Mouse (Mus musculus) left cerebral cortex, adult 2 months (tissue): ENCODE measurements around the gene Tex48. TPM values are rescaled to one million over a fixed set of nuclear protein-coding genes. Genes with fewer than 3 reads are reported as not detected.
A peak's percentile ranks its signal among the peaks of the same experiment; 100 is the strongest.

ENCODE experiments used
- DNase-seq, 2 experiments: peaks; one replicate each; pipeline ENCODE4 v3.0.0; 2021 to 2022; ENCODE audit warnings: low spot score in 2 of 2, mixed read lengths in 1 of 2; ENCODE audit errors: extremely low spot score in 1 of 2
- H3K27ac ChIP-seq: fragments of 200-600 bp; 2 replicates; pipeline ENCODE4 v1.8.1; 2022
- H3K4me3 ChIP-seq: fragments of 200-600 bp; 2 replicates; pipeline ENCODE4 v1.8.1; 2022
- CTCF ChIP-seq: fragments of 200-600 bp; IDR thresholded peaks from 2 replicates; pipeline ENCODE4 v1.8.1; 2022; ENCODE audit warnings: antibody characterized with exemption, mild to moderate bottlenecking, moderate library complexity
- intact Hi-C: fragments of 180-260 bp; cut with DNase I; formaldehyde crosslinking; loops from one replicate; pipeline ENCODE4 v1.15.1; 2025
- long read RNA-seq, 2 experiments: library from polyadenylated mRNA; stranded (forward); transcript quantifications; one replicate each; pipeline ENCODE4 v2.0.0; 2021; ENCODE audit warnings: borderline mapping rate in 2 of 2
- total RNA-seq, 2 experiments: library from RNA; stranded (reverse); gene quantifications; 2 replicates each; pipeline ENCODE4 v1.2.3; 2021

The Tex48 gene
- total RNA-seq = not detected
- long read RNA-seq, experiment 1 = 0 reads
- long read RNA-seq, experiment 2 = 0 reads

- intact Hi-C loops = loop anchor here (5.0 to 10.0 kb wide), 2 partner anchors 220 to 322 kb away; no protein-coding TSS in a partner anchor
- TF ChIP-seq CTCF = peak; percentile 37
- Histone ChIP-seq H3K27ac (no peak within 1 kb of the TSS), H3K4me3 (no peak within 1 kb of the TSS)
- no peak for DNase-seq
Measured at GRCm38 (mm10) chr4:63622378-63622835, at the start of gene Tex48. Gene Tex48, minus strand, starts transcription at chr4:63622428.

GRCm38 (mm10) chr4:63668255-63668654 lies 46.0 kb upstream of the Tex48 start:
- no peak overlapping the region for H3K27ac ChIP-seq
- no peak for TF ChIP-seq CTCF
- DNase-seq = peak; percentile 12 to 38
- no peak overlapping the region for H3K4me3 ChIP-seq
- intact Hi-C loops = loop anchor here (5.0 kb wide), 1 partner anchor 186 kb away; no protein-coding TSS in a partner anchor

- Histone ChIP-seq H3K27ac (no peak overlapping the region), H3K4me3 (no peak overlapping the region)
- DNase-seq = no peak
- TF ChIP-seq CTCF = no peak
- intact Hi-C loops = loop anchor here (5.0 kb wide), 1 partner anchor 183 kb away; no protein-coding TSS in a partner anchor
Measured at GRCm38 (mm10) chr4:63665738-63666137, 43.5 kb upstream of the Tex48 start.

DNA sequence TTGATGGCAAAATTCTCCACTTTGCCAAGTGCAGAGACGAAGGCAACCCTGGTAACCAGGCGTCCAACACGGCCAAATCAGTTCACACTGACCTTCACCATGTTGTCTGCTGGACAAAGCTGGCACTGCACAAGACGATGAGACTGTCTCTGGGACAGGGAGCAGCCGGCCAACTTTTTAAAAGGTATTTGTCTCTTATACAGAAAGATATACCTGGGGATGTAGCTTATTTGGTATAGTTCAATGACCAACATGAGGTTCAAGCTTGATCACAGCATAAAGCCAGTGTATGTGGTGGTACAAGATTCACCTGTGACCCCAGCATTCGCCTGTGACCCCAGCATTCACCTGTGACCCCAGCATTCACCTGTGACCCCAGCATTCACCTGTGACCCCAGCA lies 41.1 kb upstream of the Tex48 start, which contains the start of gene Gm11214:
Gm11214 (minus strand) TSS at position 101 of the 400 bp plus-strand sequence.
- intact Hi-C loops = no loop called here
- H3K27ac ChIP-seq = no peak within 1 kb of the TSS
- no peak for DNase-seq

GRCm38 (mm10) chr4:63661857-63662256 lies 39.6 kb upstream of the Tex48 start:
- no peak overlapping the region for H3K4me3 ChIP-seq
- H3K27ac ChIP-seq = no peak overlapping the region
- intact Hi-C loops = no loop called here
- no peak for TF ChIP-seq CTCF
- DNase-seq = no peak

More for the DNA sequence above, 41.1 kb upstream of the Tex48 start, which contains the start of gene Gm11214:
- no peak within 1 kb of the TSS for H3K4me3 ChIP-seq
- TF ChIP-seq CTCF = no peak

GRCm38 (mm10) chr4:63661426-63661825 lies 39.2 kb upstream of the Tex48 start:
- intact Hi-C loops = no loop called here
- TF ChIP-seq CTCF = no peak
- DNase-seq = no peak
- H3K27ac ChIP-seq = no peak overlapping the region
- no peak overlapping the region for H3K4me3 ChIP-seq

DNA sequence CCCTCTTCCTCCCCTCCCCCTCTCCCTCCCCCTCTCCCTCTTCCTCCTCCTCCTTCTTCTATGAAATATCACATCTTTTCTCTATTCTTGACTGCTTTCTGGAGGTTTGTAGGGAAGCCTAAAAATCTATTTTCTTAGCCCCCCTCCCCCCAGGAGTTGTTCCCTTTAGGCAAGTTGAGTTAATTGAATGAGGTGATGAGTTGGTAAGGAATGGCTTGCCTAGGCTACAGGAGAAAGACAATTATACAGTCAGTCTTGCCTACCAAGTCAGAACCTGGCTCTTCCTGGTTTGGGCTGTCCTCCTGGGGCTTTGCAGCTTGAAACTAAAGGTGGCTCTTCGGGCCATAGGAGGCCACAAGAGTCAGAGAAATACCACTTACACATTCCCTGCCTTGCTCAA lies 37.5 kb upstream of the Tex48 start:
- H3K4me3 ChIP-seq = no peak overlapping the region
- TF ChIP-seq CTCF = no peak
- intact Hi-C loops = no loop called here
- no peak overlapping the region for H3K27ac ChIP-seq
- no peak for DNase-seq

GRCm38 (mm10) chr4:63659086-63659485 lies 36.9 kb upstream of the Tex48 start:
- intact Hi-C loops = no loop called here
- no peak for TF ChIP-seq CTCF
- DNase-seq = no peak
- Histone ChIP-seq H3K4me3 (no peak overlapping the region), H3K27ac (no peak overlapping the region)

DNA sequence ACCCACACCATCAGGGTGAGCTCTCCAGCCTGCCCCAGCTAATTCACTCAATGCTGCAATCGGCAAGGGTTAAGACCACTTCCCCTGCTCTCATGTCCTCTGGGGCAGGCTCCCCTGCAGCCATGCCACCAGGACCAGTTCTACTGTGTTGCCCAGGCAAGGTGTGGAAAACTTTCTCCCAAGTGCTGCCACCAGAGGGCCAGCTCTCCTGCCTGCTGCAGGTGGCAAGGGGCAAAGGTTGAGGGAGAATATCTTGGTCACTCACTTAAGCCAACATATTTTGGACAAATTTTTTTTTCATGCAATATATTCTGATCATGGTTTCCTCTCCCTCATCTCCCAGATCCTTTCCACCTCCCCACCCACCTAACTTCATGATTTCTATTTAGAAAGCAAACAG lies 32.2 kb upstream of the Tex48 start:
- intact Hi-C loops = no loop called here
- peak; percentile 32 for TF ChIP-seq CTCF
- Histone ChIP-seq H3K4me3 (no peak overlapping the region), H3K27ac (no peak overlapping the region)
- no peak for DNase-seq

DNA sequence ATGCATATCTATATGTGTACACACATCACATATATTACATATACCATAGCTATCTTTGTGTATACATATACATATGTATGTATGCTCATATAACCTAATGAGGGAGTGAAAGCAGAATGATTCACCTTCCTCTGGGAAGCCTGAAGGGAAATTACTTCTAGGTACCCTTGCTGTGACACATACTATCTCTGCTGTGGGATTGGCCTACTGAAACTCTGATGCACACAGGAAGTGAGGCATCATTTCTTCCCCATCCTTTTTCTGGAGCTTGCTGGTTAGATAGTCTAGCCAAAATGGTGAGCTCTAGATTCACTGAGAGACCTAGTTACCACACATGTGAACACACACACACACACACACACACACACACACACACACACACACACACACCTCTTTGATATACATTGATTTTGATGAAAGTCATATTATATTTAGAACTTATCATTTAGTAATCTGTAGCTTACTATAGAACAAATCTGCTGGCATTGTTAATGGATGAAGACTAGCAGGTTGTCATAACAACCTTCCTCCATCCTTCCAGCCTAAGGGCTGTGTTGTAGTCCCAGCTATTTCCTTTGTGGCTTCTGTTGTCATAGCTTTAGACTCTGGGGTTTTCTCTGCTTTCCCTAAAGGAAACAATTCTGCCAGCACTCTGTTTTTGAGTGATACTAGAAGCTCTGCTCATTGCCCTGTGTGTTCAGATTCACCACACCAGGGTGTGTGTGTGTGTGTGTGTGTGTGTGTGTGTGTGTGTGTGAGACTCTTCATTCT lies 21.9 kb upstream of the Tex48 start:
- no peak for TF ChIP-seq CTCF
- Histone ChIP-seq H3K27ac (no peak overlapping the region), H3K4me3 (no peak overlapping the region)
- intact Hi-C loops = no loop called here
- DNase-seq = no peak

DNA sequence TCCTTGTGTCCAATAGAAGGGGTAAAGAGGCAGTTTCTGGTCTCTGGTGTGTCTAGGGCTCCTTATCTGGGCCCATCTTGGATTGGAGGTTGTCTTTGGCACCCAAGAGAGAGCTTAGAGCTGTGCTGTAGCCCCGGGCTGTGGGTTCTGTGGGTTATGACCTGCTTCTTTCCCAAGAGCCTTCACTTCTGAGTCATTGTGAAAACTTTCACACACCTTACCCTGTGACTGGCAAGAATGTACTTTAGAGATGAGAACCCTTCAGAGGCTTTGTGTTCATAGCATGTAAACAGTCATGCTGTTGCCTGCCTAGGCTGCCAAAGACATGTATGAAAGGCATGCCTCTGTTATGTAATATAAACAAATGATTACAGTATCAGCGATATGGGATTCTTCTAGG lies 17.6 kb upstream of the Tex48 start:
- H3K27ac ChIP-seq = no peak overlapping the region
- TF ChIP-seq CTCF = no peak
- intact Hi-C loops = no loop called here
- H3K4me3 ChIP-seq = no peak overlapping the region
- DNase-seq = no peak

GRCm38 (mm10) chr4:63638603-63639002 lies 16.4 kb upstream of the Tex48 start:
- Histone ChIP-seq H3K27ac (no peak overlapping the region), H3K4me3 (no peak overlapping the region)
- intact Hi-C loops = no loop called here
- TF ChIP-seq CTCF = no peak
- no peak for DNase-seq

GRCm38 (mm10) chr4:63633181-63633580 lies 11.0 kb upstream of the Tex48 start:
- DNase-seq = no peak
- no peak overlapping the region for H3K27ac ChIP-seq
- no peak overlapping the region for H3K4me3 ChIP-seq
- intact Hi-C loops = no loop called here
- TF ChIP-seq CTCF = no peak
